Mouse (Mus musculus): ENCODE measurements around the gene Gm4756. TPM values are rescaled to one million over a fixed set of nuclear protein-coding genes. Genes with fewer than 3 reads are reported as not detected.
"Not testable (repeated sequence)": the region's sequence is repeated elsewhere in the genome, so short reads cannot be mapped to it uniquely, and the experiment has no call there.

The Gm4756 gene
- polyA plus RNA-seq, 1 experiment from 2014 or later, result not detected

DNA sequence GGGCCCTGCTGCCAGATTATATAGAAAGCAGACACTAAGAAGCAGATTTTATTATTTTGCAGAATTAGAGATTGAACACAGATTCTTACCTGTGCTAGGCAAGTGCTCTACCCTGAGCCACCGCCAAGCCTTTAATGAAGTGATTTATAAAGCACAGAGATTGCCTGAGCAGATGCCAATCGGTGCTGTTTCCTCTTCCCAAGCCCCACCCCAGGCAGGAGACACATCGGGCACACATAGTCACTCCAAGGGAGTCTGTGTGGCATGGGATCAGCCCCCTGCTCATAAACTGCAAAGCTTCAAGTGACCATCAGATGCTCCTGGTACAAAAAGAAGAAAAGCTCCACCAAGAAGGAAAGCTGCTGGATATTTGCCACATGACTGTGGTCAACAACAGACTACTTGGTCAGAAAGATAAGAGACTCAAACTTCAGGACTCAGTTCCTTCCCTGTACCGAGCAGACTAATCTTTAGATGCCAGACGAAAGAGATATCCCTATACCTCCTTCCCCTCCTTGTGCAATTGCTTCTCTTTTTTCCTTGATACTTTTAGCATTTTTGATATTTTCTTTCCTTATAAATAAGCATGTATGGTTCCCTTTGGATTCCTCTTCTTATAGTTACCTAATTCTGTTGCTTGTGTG lies 26.5 kb downstream of the Gm4756 start:
- WGBS, result 83% methylated on average over 5 of the region's 5 CpGs
- H3K36me3 ChIP-seq, result no peaks in the 10 kb centered on the region

DNA sequence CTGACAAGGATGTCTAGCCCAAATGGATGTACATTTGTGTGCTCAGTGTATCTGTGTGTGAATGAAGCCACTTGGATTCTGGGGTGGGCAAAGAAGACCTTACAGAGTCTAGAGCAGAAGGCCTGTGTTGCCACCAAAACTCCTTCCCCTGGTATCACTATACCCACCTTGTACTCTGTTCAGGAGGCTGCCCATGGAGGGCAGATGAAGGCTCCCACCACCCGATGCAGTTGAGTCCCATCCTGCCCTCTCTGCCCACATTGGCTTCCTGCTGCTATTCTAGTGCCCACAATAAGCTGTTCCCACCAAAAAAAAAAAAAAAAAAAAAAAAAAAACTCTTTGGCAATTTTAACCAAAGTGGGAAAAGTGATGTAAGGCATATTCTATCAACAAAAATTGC lies 28.0 kb downstream of the Gm4756 start:
- Histone ChIP-seq H3K9me3 (replicated peaks) (no peaks in the 10 kb centered on the region), H3K4me3 (no peak overlapping the region), H3K36me3 (no peaks in the 10 kb centered on the region), H3K4me1 (no peaks in the 10 kb centered on the region), H3K27me3 (ENCODE audit: low read depth, poor library complexity, severe bottlenecking) (no peaks in the 10 kb centered on the region), H3K27ac (replicated peaks) (no peak overlapping the region)
- DNase-seq (ENCODE audit: low spot score), result no peak
- WGBS, result 92% methylated on average over 1 of the region's 1 CpGs

More for the DNA sequence above, 26.5 kb downstream of the Gm4756 start:
- Histone ChIP-seq H3K27ac (replicated peaks) (no peak overlapping the region), H3K4me3 (no peak overlapping the region), H3K27me3 (ENCODE audit: low read depth, poor library complexity, severe bottlenecking) (no peaks in the 10 kb centered on the region), H3K4me1 (no peaks in the 10 kb centered on the region), H3K9me3 (replicated peaks) (no peaks in the 10 kb centered on the region)
- no peak for DNase-seq (ENCODE audit: low spot score)

DNA sequence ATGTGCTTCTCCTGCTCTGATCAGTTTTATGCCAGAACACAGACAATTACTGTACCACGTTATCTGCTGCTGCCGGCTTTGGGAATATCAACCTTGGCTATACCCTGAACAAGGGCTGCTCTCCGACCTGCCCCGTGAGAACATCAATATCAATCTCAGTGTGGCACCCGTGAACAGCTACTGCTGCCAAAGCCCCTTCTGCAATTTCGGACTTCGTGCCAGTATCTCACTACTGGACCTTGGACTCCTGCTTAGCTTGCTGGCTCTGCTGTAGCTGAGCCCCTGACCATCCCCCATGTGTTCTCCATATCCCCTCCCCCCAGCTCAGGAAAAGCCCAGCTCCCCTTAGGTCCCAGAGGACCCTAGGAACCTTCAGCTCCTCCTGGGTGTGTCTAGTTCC lies 28.6 kb downstream of the Gm4756 start:
- H3K27me3 ChIP-seq (ENCODE audit: low read depth, poor library complexity, severe bottlenecking), result no peaks in the 10 kb centered on the region
- DNase-seq (ENCODE audit: low spot score), result no peak
- 90% methylated on average over 7 of the region's 7 CpGs for WGBS
- H3K9me3 ChIP-seq (replicated peaks), result no peaks in the 10 kb centered on the region
- no peaks in the 10 kb centered on the region for H3K36me3 ChIP-seq
- H3K27ac ChIP-seq (replicated peaks), result no peak overlapping the region
- no peak overlapping the region for H3K4me3 ChIP-seq
- no peaks in the 10 kb centered on the region for H3K4me1 ChIP-seq

DNA sequence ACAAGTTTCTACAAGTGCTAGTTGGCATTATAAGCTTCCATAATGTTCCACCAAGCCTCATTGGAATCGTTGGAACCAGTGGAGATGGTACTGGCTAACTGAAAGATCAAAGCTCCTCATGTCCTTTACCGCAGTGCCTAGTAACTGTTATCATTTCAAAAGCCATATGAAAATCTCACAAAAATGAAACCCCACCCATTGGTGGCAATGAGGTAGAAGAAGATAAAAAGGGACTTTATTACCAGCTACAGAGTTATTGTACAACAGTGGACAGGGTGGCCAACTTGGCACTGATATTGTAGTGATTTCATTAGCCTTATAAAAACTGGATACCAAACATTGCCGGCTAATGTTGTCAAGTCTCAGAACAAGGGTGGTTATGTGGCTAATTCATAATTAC lies 37.4 kb downstream of the Gm4756 start:
- Histone ChIP-seq H3K4me3 (no peak overlapping the region), H3K4me1 (no peaks in the 10 kb centered on the region), H3K27me3 (ENCODE audit: low read depth, poor library complexity, severe bottlenecking) (no peaks in the 10 kb centered on the region), H3K27ac (replicated peaks) (no peak overlapping the region), H3K9me3 (replicated peaks) (no peaks in the 10 kb centered on the region), H3K36me3 (no peaks in the 10 kb centered on the region)
- DNase-seq (ENCODE audit: low spot score), result no peak
- 87% methylated on average over 3 of the region's 3 CpGs for WGBS

DNA sequence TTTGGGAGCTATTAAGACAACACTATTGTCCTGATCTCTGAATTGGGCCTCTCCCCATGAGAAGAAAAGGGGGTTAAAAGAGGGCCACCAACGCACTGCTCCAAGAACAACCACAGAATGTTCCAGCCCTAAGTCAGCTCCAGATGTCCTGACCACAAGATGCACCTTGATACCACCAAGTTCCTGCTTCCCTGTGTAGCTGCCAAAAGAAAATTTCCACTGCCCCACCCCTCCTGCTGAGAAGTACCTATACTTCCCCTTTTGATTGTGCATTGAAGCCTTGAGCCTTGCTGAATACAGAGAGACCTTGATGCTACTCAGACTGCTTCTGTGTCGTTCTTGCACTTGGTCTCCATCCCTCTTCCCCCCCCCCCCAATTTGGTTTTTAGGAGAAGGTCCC lies 50.7 kb downstream of the Gm4756 start:
- not testable (repeated sequence) for H3K4me1 ChIP-seq; H3K4me3 ChIP-seq; H3K27me3 ChIP-seq (ENCODE audit: low read depth, poor library complexity, severe bottlenecking); H3K9me3 ChIP-seq (replicated peaks); H3K27ac ChIP-seq (replicated peaks); DNase-seq (ENCODE audit: low spot score); H3K36me3 ChIP-seq
- 88% methylated on average over 2 of the region's 2 CpGs for WGBS

DNA sequence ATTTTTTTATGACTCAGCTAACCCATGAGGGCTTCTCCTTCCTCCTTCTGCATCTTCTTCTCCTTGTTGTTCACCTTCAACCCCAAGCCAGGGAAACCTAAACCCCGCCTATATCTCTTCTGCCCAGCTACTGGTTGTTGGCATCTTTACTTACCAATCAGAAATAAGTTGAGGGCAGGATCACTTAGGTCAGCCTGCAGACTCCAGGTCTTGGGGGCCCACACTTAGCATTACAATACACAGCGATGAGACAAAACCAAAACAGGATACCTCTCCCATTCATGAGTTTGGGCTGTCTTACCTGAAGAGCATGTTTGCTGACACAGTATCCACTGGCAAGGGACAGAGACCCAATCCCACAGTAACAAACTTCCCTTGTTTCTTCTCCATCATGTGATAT lies 55.5 kb downstream of the Gm4756 start:
- H3K4me1 ChIP-seq, result no peaks in the 10 kb centered on the region
- H3K9me3 ChIP-seq (replicated peaks), result no peaks in the 10 kb centered on the region
- H3K36me3 ChIP-seq, result no peaks in the 10 kb centered on the region
- no peak for DNase-seq (ENCODE audit: low spot score)
- H3K27me3 ChIP-seq (ENCODE audit: low read depth, poor library complexity, severe bottlenecking), result no peaks in the 10 kb centered on the region
- no peak overlapping the region for H3K4me3 ChIP-seq
- WGBS, result 59% methylated on average over 2 of the region's 2 CpGs
- no peak overlapping the region for H3K27ac ChIP-seq (replicated peaks)

DNA sequence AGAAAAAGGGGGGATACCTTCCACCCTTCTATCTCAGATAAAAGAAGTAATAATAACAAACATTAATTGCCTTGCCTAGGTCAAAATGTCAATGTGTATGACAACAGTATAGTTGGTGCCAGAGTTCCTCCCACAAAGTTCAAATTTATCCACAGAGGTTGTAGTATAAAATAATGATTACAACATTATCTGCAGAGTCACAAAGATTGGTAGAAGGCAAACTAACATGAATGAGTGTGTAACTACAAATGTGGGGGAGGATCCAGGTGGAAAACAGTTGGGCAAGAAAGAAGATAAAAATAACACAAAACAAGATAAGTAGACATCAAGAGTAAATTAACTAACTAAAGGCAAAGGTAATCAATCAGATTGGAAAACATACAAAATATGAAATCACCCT lies 56.5 kb downstream of the Gm4756 start:
- Histone ChIP-seq H3K4me1 (no peaks in the 10 kb centered on the region), H3K9me3 (replicated peaks) (no peaks in the 10 kb centered on the region), H3K27ac (replicated peaks) (no peak overlapping the region), H3K27me3 (ENCODE audit: low read depth, poor library complexity, severe bottlenecking) (no peaks in the 10 kb centered on the region), H3K36me3 (no peaks in the 10 kb centered on the region), H3K4me3 (no peak overlapping the region)
- no peak for DNase-seq (ENCODE audit: low spot score)

DNA sequence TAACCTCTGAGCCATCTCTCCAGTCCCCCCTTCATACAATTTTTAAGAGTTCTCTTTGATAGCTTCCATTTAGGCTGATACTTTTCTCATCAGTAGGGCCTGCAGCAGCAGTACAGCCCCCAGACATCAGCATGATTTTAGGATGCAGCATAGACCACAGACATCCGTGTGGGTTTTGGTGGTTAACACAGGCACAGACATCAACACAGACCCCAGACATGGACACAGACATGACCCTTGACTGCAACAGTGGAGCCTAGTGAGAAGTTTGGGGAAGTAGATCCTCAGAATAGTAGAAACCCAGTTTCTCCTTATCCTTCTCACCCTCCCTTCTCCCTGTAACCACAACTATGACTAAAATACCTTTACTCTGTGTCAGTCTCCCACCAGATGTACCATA lies 64.1 kb downstream of the Gm4756 start:
- Histone ChIP-seq H3K4me3 (no peak overlapping the region), H3K36me3 (0 out of 2 replicates have a peak, but pooled peaks cover 4% of the 10 kb centered on the region), H3K4me1 (no peaks in the 10 kb centered on the region), H3K27ac (replicated peaks) (no peak overlapping the region), H3K27me3 (ENCODE audit: low read depth, poor library complexity, severe bottlenecking) (no peaks in the 10 kb centered on the region), H3K9me3 (replicated peaks) (peaks cover 8% of the 10 kb centered on the region; the same call in 1 of the 2 replicates)
- 86% methylated on average over 1 of the region's 1 CpGs for WGBS
- no peak for DNase-seq (ENCODE audit: low spot score)

DNA sequence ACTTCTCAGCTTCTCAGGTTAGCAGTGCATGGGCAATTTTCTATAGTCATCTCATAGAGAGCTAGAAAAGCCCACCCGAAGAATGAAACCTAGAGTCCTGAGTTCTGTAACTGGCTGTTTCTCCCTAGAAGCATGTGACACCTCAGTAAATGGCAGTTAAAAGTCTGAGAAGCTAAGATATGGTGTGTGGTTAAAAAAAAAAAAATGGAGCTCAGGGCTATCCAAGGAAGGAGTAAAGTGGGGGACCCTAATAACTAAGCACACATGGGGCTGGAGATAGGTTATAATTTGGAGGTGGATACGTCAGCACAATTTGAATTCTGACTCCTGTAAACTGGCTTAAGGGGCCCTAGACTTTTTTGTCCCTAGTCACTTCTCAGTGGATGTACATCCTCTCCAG lies 66.4 kb downstream of the Gm4756 start:
- 93% methylated on average over 2 of the region's 2 CpGs for WGBS
- no peaks in the 10 kb centered on the region for H3K27me3 ChIP-seq (ENCODE audit: low read depth, poor library complexity, severe bottlenecking)
- no peak overlapping the region for H3K4me3 ChIP-seq
- 0 out of 2 replicates have a peak, but pooled peaks cover 13% of the 10 kb centered on the region for H3K36me3 ChIP-seq
- H3K4me1 ChIP-seq, result no peaks in the 10 kb centered on the region
- no peak for DNase-seq (ENCODE audit: low spot score)
- no peak overlapping the region for H3K27ac ChIP-seq (replicated peaks)
- peaks cover 8% of the 10 kb centered on the region; the same call in 1 of the 2 replicates for H3K9me3 ChIP-seq (replicated peaks)

DNA sequence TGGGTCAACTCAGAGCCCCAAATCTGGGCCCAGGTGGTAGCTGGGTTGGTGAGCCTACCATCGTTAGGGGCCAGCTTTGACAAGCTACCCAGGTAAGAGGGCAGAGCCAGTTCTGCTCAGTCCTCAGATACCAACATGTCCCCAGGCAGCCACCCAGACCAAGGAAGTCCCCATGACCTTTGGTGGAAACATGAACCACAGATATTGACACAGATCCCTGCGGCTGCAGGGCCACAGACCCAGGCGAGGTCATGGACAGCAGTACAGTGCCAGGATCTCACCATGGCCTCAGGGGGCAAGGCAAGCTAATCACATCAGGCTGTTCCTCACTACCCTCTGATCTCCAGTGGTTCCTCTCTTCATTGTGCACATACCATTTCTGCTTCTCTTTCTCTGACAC lies 67.4 kb downstream of the Gm4756 start:
- 92% methylated on average over 3 of the region's 3 CpGs for WGBS
- DNase-seq (ENCODE audit: low spot score), result no peak
- H3K36me3 ChIP-seq, result 0 out of 2 replicates have a peak, but pooled peaks cover 13% of the 10 kb centered on the region

DNA sequence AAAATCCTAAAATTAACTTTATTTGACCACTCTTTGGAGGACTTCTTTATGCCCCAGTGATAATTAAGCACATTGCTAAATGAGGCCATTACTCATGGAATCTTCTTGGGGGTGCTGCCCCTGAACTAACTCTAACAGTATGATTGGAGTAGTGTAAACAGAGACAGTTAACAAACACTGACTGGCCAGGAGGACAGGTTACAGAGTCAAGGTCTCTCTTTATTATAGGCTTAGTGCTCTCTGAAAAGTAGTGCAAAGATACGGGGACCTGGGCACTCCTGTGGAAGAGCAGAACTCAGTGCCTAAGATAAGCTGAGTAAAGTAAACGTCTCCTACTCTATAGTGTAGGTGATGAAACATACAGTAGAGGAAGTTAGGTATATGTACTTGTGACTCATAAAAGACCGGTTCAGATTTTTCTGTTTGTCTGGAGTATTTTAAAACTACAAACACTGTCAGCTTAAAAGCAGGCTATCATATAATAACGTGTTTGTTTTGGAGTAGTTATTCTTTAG lies 85.1 kb downstream of the Gm4756 start:
- Histone ChIP-seq H3K9me3 (replicated peaks) (no peaks in the 10 kb centered on the region), H3K36me3 (peaks cover 3% of the 10 kb centered on the region; the same call in 1 of the 2 replicates), H3K4me3 (no peak overlapping the region), H3K27ac (replicated peaks) (no peak overlapping the region), H3K27me3 (ENCODE audit: low read depth, poor library complexity, severe bottlenecking) (no peaks in the 10 kb centered on the region), H3K4me1 (no peaks in the 10 kb centered on the region)
- 89% methylated on average over 4 of the region's 4 CpGs for WGBS
- DNase-seq (ENCODE audit: low spot score), result no peak

More for the DNA sequence above, 67.4 kb downstream of the Gm4756 start:
- Histone ChIP-seq H3K9me3 (replicated peaks) (peaks cover 8% of the 10 kb centered on the region; the same call in 1 of the 2 replicates), H3K4me1 (no peaks in the 10 kb centered on the region), H3K27me3 (ENCODE audit: low read depth, poor library complexity, severe bottlenecking) (no peaks in the 10 kb centered on the region), H3K27ac (replicated peaks) (no peak overlapping the region), H3K4me3 (no peak overlapping the region)

DNA sequence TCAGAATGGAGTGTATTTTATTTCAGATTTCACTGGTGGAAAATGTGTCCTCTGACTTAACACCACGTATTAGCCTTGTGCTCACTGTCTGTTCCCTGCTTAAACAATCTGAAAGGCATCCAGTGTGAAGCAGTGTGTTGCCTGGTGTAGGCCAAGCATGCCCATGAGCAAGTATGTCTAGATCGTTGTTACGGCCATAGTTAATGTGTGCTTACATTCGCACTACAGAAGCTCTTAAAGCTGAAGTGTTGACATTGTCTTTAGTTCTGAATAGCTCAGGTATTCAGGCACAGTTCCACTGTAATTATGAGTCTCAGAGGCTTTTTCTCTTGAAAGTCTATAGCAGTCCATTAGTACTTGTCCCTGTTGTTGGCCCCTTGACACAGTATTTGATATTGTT lies 95.1 kb downstream of the Gm4756 start:
- DNase-seq (ENCODE audit: low spot score), result no peak
- Histone ChIP-seq H3K36me3 (peaks cover 17% of the 10 kb centered on the region), H3K27me3 (ENCODE audit: low read depth, poor library complexity, severe bottlenecking) (no peaks in the 10 kb centered on the region), H3K9me3 (replicated peaks) (no peaks in the 10 kb centered on the region), H3K4me3 (no peak overlapping the region), H3K27ac (replicated peaks) (no peak overlapping the region), H3K4me1 (peaks cover 2% of the 10 kb centered on the region; the same call in 1 of the 2 replicates)
- WGBS, result 87% methylated on average over 4 of the region's 4 CpGs

DNA sequence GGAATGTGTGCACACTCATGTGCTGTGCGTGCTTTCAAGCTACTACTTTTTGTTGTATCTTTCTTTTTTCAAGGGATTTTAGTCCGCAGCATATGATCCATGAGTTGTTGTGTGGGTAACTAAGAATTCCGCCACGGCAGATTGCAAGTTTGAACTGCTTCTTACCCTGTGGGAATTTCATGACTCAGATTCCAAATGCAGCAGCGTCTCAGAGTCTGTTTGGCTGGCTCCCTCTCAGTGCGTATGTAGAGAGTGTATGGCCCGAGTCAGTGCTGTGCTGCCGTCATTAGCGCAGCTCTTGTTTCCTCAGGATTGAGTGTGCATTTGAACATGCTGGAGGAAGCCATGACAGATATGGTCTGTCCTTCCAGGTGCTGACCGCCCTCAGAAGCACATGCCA lies 110.9 kb downstream of the Gm4756 start:
- no peak overlapping the region for H3K4me3 ChIP-seq
- 95% methylated on average over 10 of the region's 10 CpGs for WGBS
- peaks cover 20% of the 10 kb centered on the region for H3K4me1 ChIP-seq

More for the DNA sequence above, 110.9 kb downstream of the Gm4756 start:
- H3K27me3 ChIP-seq (ENCODE audit: low read depth, poor library complexity, severe bottlenecking), result no peaks in the 10 kb centered on the region
- H3K36me3 ChIP-seq, result peaks cover 33% of the 10 kb centered on the region
- H3K27ac ChIP-seq (replicated peaks), result no peak overlapping the region
- DNase-seq (ENCODE audit: low spot score), result no peak
- no peaks in the 10 kb centered on the region for H3K9me3 ChIP-seq (replicated peaks)

Measured in midbrain, embryonic 10.5 days (tissue).